Mouse (Mus musculus) myocyte (in vitro differentiated cells): Measurements from ENCODE around the gene F8a. TPM values are rescaled to one million over a fixed set of nuclear protein-coding genes. Genes with fewer than 3 reads are reported as not detected.
A peak's percentile ranks its signal among the peaks of the same experiment; 100 is the strongest.
"Not testable (repeated sequence)": the region's sequence is repeated elsewhere in the genome, so short reads cannot be mapped to it uniquely, and the experiment has no call there.

Source experiments
- H3K27me3 ChIP-seq: one replicate; pipeline ENCODE4 v1.6.1; 2011; ENCODE audit not compliant: control insufficient read depth, insufficient read depth, insufficient read length
- H3K36me3 ChIP-seq: one replicate; pipeline ENCODE4 v1.6.1; 2011; ENCODE audit not compliant: control insufficient read depth, insufficient read depth
- H3K4me2 ChIP-seq: one replicate; pipeline ENCODE4 v1.6.1; 2011; ENCODE audit warnings: low read depth, control low read depth
- H3K4me3 ChIP-seq: one replicate; pipeline ENCODE4 v1.5.1; 2011; ENCODE audit warnings: mild to moderate bottlenecking, control low read depth, moderate library complexity
- H3K79me2 ChIP-seq: one replicate; pipeline ENCODE4 v1.6.1; 2011; ENCODE audit not compliant: control insufficient read depth, insufficient read depth
- H3ac ChIP-seq: one replicate; pipeline ENCODE4 v1.6.1; 2011; ENCODE audit not compliant: control insufficient read depth, insufficient read length
- CEBPB ChIP-seq: IDR thresholded peaks from 2 replicates; pipeline ENCODE4 v1.6.1; 2011; ENCODE audit warnings: mild to moderate bottlenecking, moderate library complexity; ENCODE audit not compliant: poor library complexity, insufficient read depth, severe bottlenecking
- E2F4 ChIP-seq: IDR thresholded peaks from one replicate; pipeline ENCODE4 v1.6.1; 2011; ENCODE audit warnings: mild to moderate bottlenecking, control low read depth, moderate library complexity; ENCODE audit not compliant: insufficient read depth
- MYOD1 ChIP-seq, 3 experiments: IDR thresholded peaks; one replicate each; pipeline ENCODE4 v1.6.1; 2011; ENCODE audit warnings: control low read depth in 2 of 3, low read depth in 2 of 3, mild to moderate bottlenecking in 2 of 3, moderate library complexity in 1 of 3; ENCODE audit not compliant: insufficient read length in 2 of 3, control insufficient read depth in 1 of 3
- MYOG ChIP-seq, 3 experiments: IDR thresholded peaks; one replicate each; pipeline ENCODE4 v1.6.1; 2011; ENCODE audit warnings: control low read depth in 2 of 3, low read depth in 2 of 3, mild to moderate bottlenecking in 2 of 3; ENCODE audit not compliant: insufficient read length in 2 of 3, control insufficient read depth in 1 of 3, insufficient read depth in 1 of 3
- POLR2A ChIP-seq: IDR thresholded peaks from one replicate; pipeline ENCODE4 v1.6.1; 2011; ENCODE audit warnings: low read depth, mild to moderate bottlenecking, control low read depth, moderate library complexity; ENCODE audit not compliant: insufficient read length
- POLR2AphosphoS2 ChIP-seq: IDR thresholded peaks from one replicate; pipeline ENCODE4 v1.6.1; 2011; ENCODE audit warnings: low read depth, control low read depth; ENCODE audit not compliant: insufficient read length
- REST ChIP-seq: IDR thresholded peaks from one replicate; pipeline ENCODE4 v1.6.1; 2011; ENCODE audit warnings: mild to moderate bottlenecking, control low read depth, moderate library complexity; ENCODE audit not compliant: insufficient read depth, insufficient read length
- SRF ChIP-seq: IDR thresholded peaks from one replicate; pipeline ENCODE4 v1.6.1; 2011; ENCODE audit warnings: low read depth; ENCODE audit not compliant: control insufficient read depth, insufficient read length
- TCF3 ChIP-seq: IDR thresholded peaks from one replicate; pipeline ENCODE4 v1.6.1; 2011; ENCODE audit warnings: low read depth, control low read depth; ENCODE audit not compliant: insufficient read length
- polyA plus RNA-seq: library from polyadenylated mRNA; unstranded; fragments of >200 nt; fragmentation: generic; extraction: Trizol; gene quantifications from one replicate; pipeline ENCODE4 v1.2.1, GENCODE M21; 2012; ENCODE audit warnings: missing spikeins

F8a gene
- polyA plus RNA-seq: 4.5 TPM

GRCm38 (mm10) chrX:73227914-73228605, at the start of gene F8a:
Gene F8a, plus strand, starts transcription at chrX:73228291.
- Histone ChIP-seq H3K4me3 (peak within 1 kb of the TSS; percentile 20), H3ac (peak within 1 kb of the TSS; percentile 26), H3K27me3 (no peaks in the 10 kb centered on the region), H3K79me2 (no peaks in the 10 kb centered on the region), H3K4me2 (peak within 1 kb of the TSS; percentile 55), H3K36me3 (no peaks in the 10 kb centered on the region)
- TF ChIP-seq POLR2AphosphoS2 (peak; percentile 81), POLR2A (peak; percentile 86), SRF (no peak)

- H3K4me3 ChIP-seq, H3K4me2 ChIP-seq, H3K79me2 ChIP-seq, H3ac ChIP-seq, H3K36me3 ChIP-seq, H3K27me3 ChIP-seq: not testable (repeated sequence)
Observed at GRCm38 (mm10) chrX:73191934-73192333, 36.2 kb upstream of the F8a start, which contains the start of gene Xlr3b. Gene Xlr3b, plus strand, starts transcription at chrX:73192207.

- H3K36me3 ChIP-seq, H3K27me3 ChIP-seq, H3ac ChIP-seq, H3K4me2 ChIP-seq, H3K79me2 ChIP-seq, H3K4me3 ChIP-seq: not testable (repeated sequence)
Observed at GRCm38 (mm10) chrX:73213819-73214564, 14.1 kb upstream of the F8a start, which contains the start of gene Xlr4b. Gene Xlr4b, plus strand, starts transcription at chrX:73214333.

GRCm38 (mm10) chrX:73225365-73225764, 2.7 kb upstream of the F8a start:
- H3K79me2 ChIP-seq: no peaks in the 10 kb centered on the region
- H3K4me2 ChIP-seq: no peak overlapping the region
- H3K27me3 ChIP-seq: no peaks in the 10 kb centered on the region

GRCm38 (mm10) chrX:73228606-73229214, 619 bp downstream of the F8a start:
- Histone ChIP-seq H3K27me3 (no peaks in the 10 kb centered on the region), H3ac (peak overlapping the region; percentile 26), H3K79me2 (no peaks in the 10 kb centered on the region), H3K4me3 (peak overlapping the region; percentile 20), H3K36me3 (no peaks in the 10 kb centered on the region), H3K4me2 (peak overlapping the region; percentile 55)
- TF ChIP-seq MYOG (IDR thresholded peaks at IDR 0.05; ENCODE audit: control insufficient read depth in 1 of 3, insufficient read depth in 1 of 3, insufficient read length in 2 of 3, low read depth in 2 of 3) (peak in 2 of 3 experiments; percentile 17 to 51), MYOD1 (IDR thresholded peaks at IDR 0.05; ENCODE audit: control insufficient read depth in 1 of 3, insufficient read length in 2 of 3, low read depth in 2 of 3) (peak in 2 of 3 experiments; percentile 28 to 58), CEBPB (no peak), POLR2A (peak; percentile 9)

More at GRCm38 (mm10) chrX:73225365-73225764, 2.7 kb upstream of the F8a start:
- no peak for TF ChIP-seq TCF3
- Histone ChIP-seq H3K4me3 (no peak overlapping the region), H3K36me3 (no peaks in the 10 kb centered on the region), H3ac (no peak overlapping the region)

- peak overlapping the region; percentile 55 for H3K4me2 ChIP-seq
- H3K27me3 ChIP-seq: no peaks in the 10 kb centered on the region
- no peak for TF ChIP-seq E2F4
- no peak for TF ChIP-seq MYOD1 (IDR thresholded peaks at IDR 0.05; ENCODE audit: control insufficient read depth in 1 of 3, insufficient read length in 2 of 3, low read depth in 2 of 3)
- no peak for TF ChIP-seq SRF
- TF ChIP-seq REST: no peak
- no peak for TF ChIP-seq POLR2AphosphoS2
- no peak for TF ChIP-seq POLR2A
- no peak for TF ChIP-seq TCF3
- no peak for TF ChIP-seq CEBPB
- H3ac ChIP-seq: peak overlapping the region; percentile 26
- H3K36me3 ChIP-seq: no peaks in the 10 kb centered on the region
- no peaks in the 10 kb centered on the region for H3K79me2 ChIP-seq
- peak overlapping the region; percentile 20 for H3K4me3 ChIP-seq
Observed at GRCm38 (mm10) chrX:73229288-73229687, 1.2 kb downstream of the F8a start.

- H3K4me2 ChIP-seq, H3K4me3 ChIP-seq, H3ac ChIP-seq, H3K36me3 ChIP-seq, H3K79me2 ChIP-seq, H3K27me3 ChIP-seq: not testable (repeated sequence)
Observed at GRCm38 (mm10) chrX:73242821-73243325, 14.8 kb downstream of the F8a start, which contains the start of gene Xlr4c. Gene Xlr4c, minus strand, starts transcription at chrX:73243130.

- H3ac ChIP-seq, H3K4me2 ChIP-seq, H3K36me3 ChIP-seq, H3K4me3 ChIP-seq, H3K27me3 ChIP-seq, H3K79me2 ChIP-seq: not testable (repeated sequence)
Observed at GRCm38 (mm10) chrX:73262428-73262827, 34.3 kb downstream of the F8a start.

GRCm38 (mm10) chrX:73265270-73265669, 37.2 kb downstream of the F8a start, which contains the start of gene Xlr3c:
Gene Xlr3c, minus strand, starts transcription at chrX:73265390.
- not testable (repeated sequence) for H3K79me2 ChIP-seq, H3K36me3 ChIP-seq, H3K4me2 ChIP-seq, H3ac ChIP-seq, H3K27me3 ChIP-seq, H3K4me3 ChIP-seq
